ENCODE assay signal across 21 mouse cellular contexts in the genomic region with DNA sequence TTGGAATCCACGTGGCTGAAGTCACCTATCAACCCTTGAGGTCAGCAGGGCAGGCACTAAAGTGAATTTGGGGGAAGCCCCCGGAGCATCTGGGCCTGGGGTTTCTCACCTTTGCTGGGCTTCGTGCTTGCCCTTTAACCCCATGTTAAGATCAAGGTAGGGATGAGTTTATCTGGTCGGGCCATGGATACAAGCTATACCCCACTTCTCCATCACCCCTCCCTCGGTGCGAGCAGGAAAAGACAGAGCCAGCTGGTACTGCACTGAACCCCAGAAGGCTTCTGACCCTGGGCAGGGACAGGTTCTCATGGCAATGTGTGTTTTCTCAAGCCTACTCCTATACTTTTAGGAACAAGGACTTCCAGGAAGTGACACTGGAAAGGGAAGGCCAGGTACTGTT. TPM values are rescaled to one million over a fixed set of nuclear protein-coding genes. Genes with fewer than 3 reads are reported as not detected.
DNase-seq lines count a peak whose midpoint lies in the region; ATAC-seq and TF ChIP-seq lines count a peak whose summit lies in the region.
"Had no signal": no experiment of that assay in that cellular context is flagged by ENCODE, and none has a peak within 500 bp of the region (broad histone marks: within the 10 kb centered on the region; RNA-seq: fewer than 3 reads in every experiment).

No protein-coding gene starts in this region.

- H3K27me3 ChIP-seq in embryonic facial prominence, embryonic 13.5 days, result no peaks in the 10 kb centered on the region
- no peaks in the 10 kb centered on the region for H3K27me3 ChIP-seq in embryonic facial prominence, embryonic 10.5 days (replicated peaks; ENCODE audit: low read depth, poor library complexity, severe bottlenecking)
- H3K27me3 ChIP-seq in midbrain, embryonic 13.5 days, result no peaks in the 10 kb centered on the region
- H3K27me3 ChIP-seq in midbrain, embryonic 16.5 days (ENCODE audit: control insufficient read depth, insufficient read depth, low read depth, low read length), result no peaks in the 10 kb centered on the region
- H3K27me3 ChIP-seq: forebrain, embryonic 13.5 days; forebrain, embryonic 15.5 days; Patski had no signal

- no peak for ATAC-seq in embryonic facial prominence, embryonic 13.5 days (ENCODE audit: insufficient number of reproducible peaks, insufficient read depth, low FRiP score, low TSS enrichment, low read depth)
- no peak for ATAC-seq in midbrain, embryonic 13.5 days
- ATAC-seq in midbrain, embryonic 16.5 days, result no peak
- ATAC-seq: activated CD4-positive, CD25-positive, alpha-beta regulatory T cell, adult 4 months; forebrain, embryonic 13.5 days; forebrain, embryonic 15.5 days; forebrain, postnatal 0 days; Patski had no signal

- H3K27ac ChIP-seq in embryonic facial prominence, embryonic 13.5 days, result 0 out of 2 replicates have a peak overlapping the region, but pooled peaks have one; percentile 22
- H3K27ac ChIP-seq in embryonic facial prominence, embryonic 10.5 days (replicated peaks), result no peak overlapping the region
- H3K27ac ChIP-seq in midbrain, embryonic 13.5 days, result 0 out of 2 replicates have a peak overlapping the region, but pooled peaks have one; percentile 30
- H3K27ac ChIP-seq in midbrain, embryonic 16.5 days (ENCODE audit: low read length), result no peak overlapping the region
- no peak overlapping the region for H3K27ac ChIP-seq in gastrocnemius, adult 2 months
- H3K27ac ChIP-seq: forebrain, embryonic 15.5 days had no signal

- intact Hi-C loops in gastrocnemius, adult 2 months (cut with DNase I), result no loop called here

- DNase-seq in embryonic facial prominence, embryonic 10.5 days (ENCODE audit: low spot score), result no peak
- no peak for DNase-seq in gastrocnemius, adult 2 months
- DNase-seq: adrenal gland, adult 8-10 months; adrenal gland, postnatal 14 days; adrenal gland, postnatal 36 days; cerebellum, adult 2 months; cerebellum, postnatal 10 days; forebrain, postnatal 0 days had no signal

- TF ChIP-seq CTCF in gastrocnemius, adult 2 months (IDR thresholded peaks at IDR 0.05), result no peak

- 75% methylated on average over 6 of the region's 6 CpGs for WGBS in embryonic facial prominence, embryonic 13.5 days
- 83% methylated on average over 6 of the region's 6 CpGs for WGBS in embryonic facial prominence, embryonic 10.5 days
- 84% methylated on average over 6 of the region's 6 CpGs for WGBS in midbrain, embryonic 13.5 days
- 76% methylated on average over 6 of the region's 6 CpGs for WGBS in midbrain, embryonic 16.5 days

- H3K9me3 ChIP-seq in embryonic facial prominence, embryonic 13.5 days, result no peaks in the 10 kb centered on the region
- H3K9me3 ChIP-seq in embryonic facial prominence, embryonic 10.5 days, result no peaks in the 10 kb centered on the region
- no peaks in the 10 kb centered on the region for H3K9me3 ChIP-seq in midbrain, embryonic 13.5 days
- no peaks in the 10 kb centered on the region for H3K9me3 ChIP-seq in midbrain, embryonic 16.5 days (replicated peaks; ENCODE audit: control insufficient read depth, low read length, poor library complexity, severe bottlenecking)
- H3K9me3 ChIP-seq: forebrain, embryonic 13.5 days; forebrain, embryonic 15.5 days had no signal

- peaks cover 18% of the 10 kb centered on the region for H3K4me1 ChIP-seq in embryonic facial prominence, embryonic 13.5 days
- peaks cover 32% of the 10 kb centered on the region for H3K4me1 ChIP-seq in embryonic facial prominence, embryonic 10.5 days
- H3K4me1 ChIP-seq in midbrain, embryonic 13.5 days (replicated peaks), result peaks cover 26% of the 10 kb centered on the region
- H3K4me1 ChIP-seq in midbrain, embryonic 16.5 days (ENCODE audit: control insufficient read depth, insufficient read depth, low read length), result peaks cover 17% of the 10 kb centered on the region

- peaks cover 64% of the 10 kb centered on the region for H3K36me3 ChIP-seq in embryonic facial prominence, embryonic 13.5 days
- peaks cover 63% of the 10 kb centered on the region for H3K36me3 ChIP-seq in embryonic facial prominence, embryonic 10.5 days (replicated peaks)
- peaks cover 66% of the 10 kb centered on the region for H3K36me3 ChIP-seq in midbrain, embryonic 13.5 days
- H3K36me3 ChIP-seq in midbrain, embryonic 16.5 days (ENCODE audit: control insufficient read depth, insufficient read depth, low read length), result peaks cover 22% of the 10 kb centered on the region

- no peak overlapping the region for H3K9ac ChIP-seq in embryonic facial prominence, embryonic 13.5 days
- no peak overlapping the region for H3K9ac ChIP-seq in midbrain, embryonic 13.5 days (replicated peaks)
- H3K9ac ChIP-seq in midbrain, embryonic 16.5 days (ENCODE audit: low read depth, low read length), result no peak overlapping the region
- H3K9ac ChIP-seq: forebrain, embryonic 13.5 days; forebrain, embryonic 15.5 days; forebrain, postnatal 0 days had no signal

- H3K4me2 ChIP-seq in embryonic facial prominence, embryonic 13.5 days, result no peak overlapping the region
- no peak overlapping the region for H3K4me2 ChIP-seq in midbrain, embryonic 13.5 days (replicated peaks)
- H3K4me2 ChIP-seq in midbrain, embryonic 16.5 days (ENCODE audit: low read length), result no peak overlapping the region
- H3K4me2 ChIP-seq: forebrain, embryonic 15.5 days had no signal

- no peak overlapping the region for H3K4me3 ChIP-seq in embryonic facial prominence, embryonic 13.5 days
- no peak overlapping the region for H3K4me3 ChIP-seq in embryonic facial prominence, embryonic 10.5 days
- no peak overlapping the region for H3K4me3 ChIP-seq in midbrain, embryonic 13.5 days (replicated peaks)
- no peak overlapping the region for H3K4me3 ChIP-seq in midbrain, embryonic 16.5 days (ENCODE audit: low read depth, low read length)
- no peak overlapping the region for H3K4me3 ChIP-seq in gastrocnemius, adult 2 months
- H3K4me3 ChIP-seq: forebrain, embryonic 13.5 days; forebrain, embryonic 15.5 days had no signal

RNA-seq across cellular contexts. Expression of gene Haghl, which starts 4.1 kb away (rescaled TPM):
- 74.6 and 89.5 TPM in 2 replicates for polyA plus RNA-seq in embryonic facial prominence, embryonic 13.5 days (2015; fragmentation: Nextera tagmentation; extraction: Ambion mirVana)
- 59.9 and 69.1 TPM in 2 replicates for polyA plus RNA-seq in embryonic facial prominence, embryonic 10.5 days (2016; fragmentation: Nextera tagmentation; extraction: Ambion mirVana)
- polyA plus RNA-seq in midbrain, embryonic 13.5 days (2015; fragmentation: Nextera tagmentation; extraction: Ambion mirVana), result 137 and 157 TPM in 2 replicates
- polyA plus RNA-seq in midbrain, embryonic 16.5 days (2015; fragmentation: Nextera tagmentation; extraction: Ambion mirVana), result 147 and 165 TPM in 2 replicates
- 1 to 10 TPM; 9.0 to 9.1 TPM for total RNA-seq in gastrocnemius, adult 2 months (2021)

RNA-seq across cellular contexts. Expression of gene Ccdc78, which starts 5.0 kb away (rescaled TPM):
- polyA plus RNA-seq in embryonic facial prominence, embryonic 13.5 days (2015; fragmentation: Nextera tagmentation; extraction: Ambion mirVana), result 0.20 and 0.25 TPM in 2 replicates
- 0.62 and 1.2 TPM in 2 replicates for polyA plus RNA-seq in embryonic facial prominence, embryonic 10.5 days (2016; fragmentation: Nextera tagmentation; extraction: Ambion mirVana)
- 0.31 and 0.42 TPM in 2 replicates for polyA plus RNA-seq in midbrain, embryonic 13.5 days (2015; fragmentation: Nextera tagmentation; extraction: Ambion mirVana)
- 0.34 and 0.39 TPM in 2 replicates for polyA plus RNA-seq in midbrain, embryonic 16.5 days (2015; fragmentation: Nextera tagmentation; extraction: Ambion mirVana)
- not detected for total RNA-seq in gastrocnemius, adult 2 months (2021)
- total RNA-seq: adrenal gland, adult 18-20 months; adrenal gland, postnatal 14 days; adrenal gland, postnatal 36 days; forebrain, postnatal 0 days had no signal
- polyA plus RNA-seq: embryonic facial prominence, embryonic 11.5 days had no signal

RNA-seq across cellular contexts. Expression of gene Narfl, which starts 7.8 kb away (rescaled TPM):
- 24.7 and 24.9 TPM in 2 replicates for polyA plus RNA-seq in embryonic facial prominence, embryonic 13.5 days (2015; fragmentation: Nextera tagmentation; extraction: Ambion mirVana)
- polyA plus RNA-seq in embryonic facial prominence, embryonic 10.5 days (2016; fragmentation: Nextera tagmentation; extraction: Ambion mirVana), result 23.9 and 25.9 TPM in 2 replicates
- 28.0 and 29.6 TPM in 2 replicates for polyA plus RNA-seq in midbrain, embryonic 13.5 days (2015; fragmentation: Nextera tagmentation; extraction: Ambion mirVana)
- polyA plus RNA-seq in midbrain, embryonic 16.5 days (2015; fragmentation: Nextera tagmentation; extraction: Ambion mirVana), result 29.0 and 30.2 TPM in 2 replicates
- total RNA-seq in gastrocnemius, adult 2 months (2021), result 10 to 100 TPM; 28.6 to 38.7 TPM

RNA-seq across cellular contexts. Expression of gene Fam173a, which starts 11.4 kb away (rescaled TPM):
- polyA plus RNA-seq in embryonic facial prominence, embryonic 13.5 days (2015; fragmentation: Nextera tagmentation; extraction: Ambion mirVana), result 65.3 and 78.1 TPM in 2 replicates
- polyA plus RNA-seq in embryonic facial prominence, embryonic 10.5 days (2016; fragmentation: Nextera tagmentation; extraction: Ambion mirVana), result 62.3 and 67.8 TPM in 2 replicates
- 89.8 and 93.0 TPM in 2 replicates for polyA plus RNA-seq in midbrain, embryonic 13.5 days (2015; fragmentation: Nextera tagmentation; extraction: Ambion mirVana)
- polyA plus RNA-seq in midbrain, embryonic 16.5 days (2015; fragmentation: Nextera tagmentation; extraction: Ambion mirVana), result 91.8 and 96.9 TPM in 2 replicates
- 10 to 100 TPM; 35.9 to 43.7 TPM for total RNA-seq in gastrocnemius, adult 2 months (2021)

RNA-seq across cellular contexts. Expression of gene AC134908.4, which starts 14.1 kb away (rescaled TPM):
- polyA plus RNA-seq in embryonic facial prominence, embryonic 13.5 days (2015; fragmentation: Nextera tagmentation; extraction: Ambion mirVana), result not detected in 2 replicates
- polyA plus RNA-seq in embryonic facial prominence, embryonic 10.5 days (2016; fragmentation: Nextera tagmentation; extraction: Ambion mirVana), result 0.95 and 1.0 TPM in 2 replicates
- not detected in 2 replicates for polyA plus RNA-seq in midbrain, embryonic 13.5 days (2015; fragmentation: Nextera tagmentation; extraction: Ambion mirVana)
- polyA plus RNA-seq in midbrain, embryonic 16.5 days (2015; fragmentation: Nextera tagmentation; extraction: Ambion mirVana), result 1.3 TPM in 1 of 2 replicates, not detected in the other
- total RNA-seq in gastrocnemius, adult 2 months (2021), result not detected
- total RNA-seq: adrenal gland, adult 8-10 months; adrenal gland, postnatal 14 days; adrenal gland, postnatal 36 days; ES-E14; forebrain, postnatal 0 days had no signal
- polyA plus RNA-seq: activated CD4-positive, CD25-positive, alpha-beta regulatory T cell, adult 4 months; C2C12; embryonic facial prominence, embryonic 11.5 days; embryonic facial prominence, embryonic 14.5 days; forebrain, embryonic 11.5 days; forebrain, embryonic 15.5 days; forebrain, postnatal 0 days had no signal

Comparison
In these comparisons a context has a peak if more than half of its experiments do, and no peak if none do; other contexts are left out.
1. H3K27ac ChIP-seq: peak in embryonic facial prominence, embryonic 13.5 days (single experiment) and midbrain, embryonic 13.5 days (single experiment); none in embryonic facial prominence, embryonic 10.5 days (single experiment), midbrain, embryonic 16.5 days (single experiment) and gastrocnemius, adult 2 months (single experiment).